Mouse (Mus musculus) T-helper 2 cell (primary cell): ENCODE results near the gene Msi2.

Experiments
- in situ Hi-C: fragments of 300-600 bp; cut with MboI, MseI; formaldehyde crosslinking; loops from one replicate; pipeline ENCODE4 v1.15.1; 2025; ENCODE audit warnings: high pct_unique_total_duplicates

Msi2 gene

DNA sequence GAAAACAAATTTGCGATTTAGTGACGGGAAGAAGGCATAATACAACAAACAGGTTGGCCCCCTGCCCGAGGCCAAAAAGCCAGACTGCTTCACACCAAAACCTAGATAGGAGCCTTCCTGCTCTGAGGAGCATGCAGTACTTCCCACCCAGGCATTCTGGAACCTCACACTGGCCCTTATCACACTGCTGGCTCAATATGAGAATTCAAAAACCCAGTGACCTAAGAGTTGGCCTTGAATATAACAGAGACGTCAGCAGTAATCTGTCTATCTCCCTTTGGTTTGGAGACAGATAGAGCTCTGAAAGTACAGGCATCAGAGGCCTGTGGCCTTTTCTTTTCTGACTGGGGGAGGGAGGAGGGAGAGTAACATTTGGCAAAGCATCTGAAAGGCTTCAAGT lies 194.4 kb downstream of the Msi2 start:
- in situ Hi-C loops: no loop called here

GRCm38 (mm10) chr11:88523511-88523910 lies 194.8 kb downstream of the Msi2 start:
- in situ Hi-C loops: no loop called here

- in situ Hi-C loops: no loop called here
These were observed 196.2 kb downstream of the Msi2 start for GRCm38 (mm10) chr11:88522114-88522513.

DNA sequence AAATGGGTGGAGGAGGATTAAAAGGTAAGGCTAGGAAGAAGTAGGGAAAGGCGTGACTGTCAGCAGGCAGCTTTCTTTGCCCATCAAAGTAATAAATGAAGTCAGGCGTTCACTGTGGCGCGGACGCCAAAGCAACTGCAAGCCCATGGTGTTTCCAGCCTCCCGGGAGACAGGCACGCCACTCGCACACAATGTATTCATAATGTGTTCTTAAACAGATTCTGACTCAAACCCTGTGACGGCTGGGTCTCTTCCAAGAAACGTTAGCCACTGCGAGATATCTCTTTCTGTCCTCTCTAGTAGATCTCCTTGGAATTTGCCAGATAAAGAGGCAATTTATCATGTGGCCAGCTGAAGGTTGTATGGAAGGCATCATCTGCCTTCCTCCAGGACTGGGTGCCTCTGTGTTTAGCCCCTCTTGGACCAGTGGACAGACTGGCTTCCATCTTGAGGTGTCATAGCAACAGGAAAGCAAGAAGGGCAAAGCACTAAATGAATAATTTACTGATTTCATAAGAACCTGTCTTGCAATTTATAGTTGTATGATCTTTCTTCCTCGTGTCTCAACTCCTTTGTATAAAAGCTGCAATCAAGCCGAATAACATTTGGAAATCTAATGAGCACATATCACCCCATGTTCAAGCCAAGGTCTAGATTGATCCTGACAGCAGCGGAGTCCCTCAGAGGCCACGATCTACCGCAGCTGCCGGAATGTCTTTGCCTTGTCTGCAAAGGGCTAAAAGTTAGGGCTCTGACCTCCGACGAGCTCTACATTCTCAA lies 197.2 kb downstream of the Msi2 start:
- in situ Hi-C loops: no loop called here

GRCm38 (mm10) chr11:88518361-88518760 lies 200.0 kb downstream of the Msi2 start:
- in situ Hi-C loops: no loop called here

DNA sequence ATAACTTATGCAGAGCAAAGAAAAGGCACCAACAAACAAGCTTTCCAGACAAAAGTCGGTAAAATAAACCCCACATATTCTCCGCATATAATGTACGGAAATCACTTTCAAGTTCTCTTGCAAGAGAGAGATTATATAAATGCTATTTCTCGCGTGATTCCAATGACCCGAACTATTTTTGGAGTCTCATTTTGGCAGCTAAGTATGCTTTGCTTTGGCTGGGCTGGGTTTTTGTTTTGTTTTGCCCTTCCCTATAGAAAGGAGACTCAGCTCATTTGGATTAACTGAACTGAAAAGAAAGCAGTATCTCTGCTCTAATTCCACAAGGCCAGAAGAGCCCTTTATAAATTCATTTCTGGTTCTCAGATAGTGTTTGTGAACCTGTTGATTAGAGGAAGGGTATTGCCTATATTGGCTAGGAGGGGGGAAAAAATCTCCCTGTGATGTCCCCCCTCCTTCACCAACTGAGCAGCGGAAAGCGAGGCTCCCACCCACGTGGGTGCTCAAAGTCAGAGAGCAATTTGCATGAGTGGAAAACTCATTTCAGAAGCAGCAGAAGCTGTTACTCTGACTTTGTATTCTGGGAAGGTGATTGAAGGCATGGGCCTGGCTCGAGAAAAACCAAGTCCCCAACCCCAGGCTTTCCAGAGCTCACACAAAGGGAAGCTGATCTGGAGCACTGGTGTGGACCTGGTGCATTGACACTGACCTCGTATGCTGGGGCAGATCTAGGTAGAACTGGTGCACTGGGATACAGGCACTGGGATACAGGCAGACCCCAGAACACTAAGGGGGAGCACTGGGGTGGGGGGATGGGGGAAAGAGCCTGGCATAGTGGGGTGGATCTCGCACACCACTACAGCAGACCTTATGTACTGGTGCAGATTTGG lies 201.5 kb downstream of the Msi2 start:
- in situ Hi-C loops: no loop called here

GRCm38 (mm10) chr11:88515736-88516583 lies 202.4 kb downstream of the Msi2 start:
- in situ Hi-C loops: no loop called here

GRCm38 (mm10) chr11:88515267-88515666 lies 203.0 kb downstream of the Msi2 start:
- in situ Hi-C loops: no loop called here

DNA sequence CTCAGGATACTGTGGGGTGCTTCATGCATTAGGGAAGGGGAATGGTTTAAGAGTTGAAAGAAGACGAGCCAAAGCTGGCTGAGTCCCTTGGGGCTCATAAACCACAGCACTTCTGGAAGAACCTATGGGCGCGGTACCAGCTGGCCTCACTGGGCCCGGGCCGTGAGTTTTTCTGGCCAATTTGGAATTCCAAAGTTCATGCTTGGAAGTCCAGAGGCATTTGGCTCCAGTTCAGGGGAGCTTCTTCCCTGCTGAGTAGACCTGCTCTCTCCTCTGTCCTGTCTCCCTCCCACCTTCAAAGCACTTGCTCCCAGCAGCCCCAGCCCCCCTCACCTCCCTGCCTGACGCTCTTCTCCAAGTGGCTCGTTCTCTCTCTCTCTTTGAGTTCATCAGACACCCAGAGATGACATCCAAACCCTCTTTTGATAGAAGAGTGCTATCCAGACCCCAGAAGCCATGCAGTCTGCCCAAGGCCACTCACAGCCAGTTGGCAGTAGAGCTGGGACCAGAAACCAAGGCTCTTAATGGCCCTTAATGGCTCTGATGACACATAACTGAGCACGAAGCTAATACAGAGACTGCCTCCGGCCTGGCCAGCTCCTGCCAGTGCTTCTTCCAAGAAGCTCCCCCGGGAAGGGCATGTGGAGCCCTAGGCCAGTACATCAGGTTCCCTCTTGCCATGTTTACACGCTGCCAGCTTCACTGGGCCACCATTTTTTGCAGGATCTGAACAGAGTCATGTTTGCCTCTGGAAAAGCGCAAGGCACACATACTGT lies 204.0 kb downstream of the Msi2 start:
- in situ Hi-C loops: loop anchor here (5.0 kb wide), 1 partner anchor 73 kb away; no protein-coding TSS in a partner anchor

DNA sequence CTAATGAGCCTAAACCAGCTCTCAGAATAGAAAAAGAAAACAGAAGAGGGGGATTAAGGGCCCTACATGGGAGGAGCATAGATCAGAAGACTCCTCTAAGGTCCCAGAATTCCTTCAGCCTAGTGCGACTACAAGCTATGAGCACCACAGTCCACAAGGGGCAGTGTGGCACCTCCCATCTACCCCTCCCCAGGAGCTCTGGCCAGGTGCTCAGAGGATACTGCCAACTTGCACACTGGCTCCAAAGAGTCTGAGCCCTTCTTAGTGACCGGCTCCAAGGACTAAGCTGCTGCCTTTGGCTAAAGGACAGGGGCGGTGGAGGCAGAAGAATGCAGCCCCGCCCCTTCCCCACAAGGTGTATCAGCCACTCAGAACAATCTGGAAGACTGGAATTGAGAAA lies 205.7 kb downstream of the Msi2 start:
- in situ Hi-C loops: loop anchor here (5.0 kb wide), 1 partner anchor 75 kb away; no protein-coding TSS in a partner anchor

DNA sequence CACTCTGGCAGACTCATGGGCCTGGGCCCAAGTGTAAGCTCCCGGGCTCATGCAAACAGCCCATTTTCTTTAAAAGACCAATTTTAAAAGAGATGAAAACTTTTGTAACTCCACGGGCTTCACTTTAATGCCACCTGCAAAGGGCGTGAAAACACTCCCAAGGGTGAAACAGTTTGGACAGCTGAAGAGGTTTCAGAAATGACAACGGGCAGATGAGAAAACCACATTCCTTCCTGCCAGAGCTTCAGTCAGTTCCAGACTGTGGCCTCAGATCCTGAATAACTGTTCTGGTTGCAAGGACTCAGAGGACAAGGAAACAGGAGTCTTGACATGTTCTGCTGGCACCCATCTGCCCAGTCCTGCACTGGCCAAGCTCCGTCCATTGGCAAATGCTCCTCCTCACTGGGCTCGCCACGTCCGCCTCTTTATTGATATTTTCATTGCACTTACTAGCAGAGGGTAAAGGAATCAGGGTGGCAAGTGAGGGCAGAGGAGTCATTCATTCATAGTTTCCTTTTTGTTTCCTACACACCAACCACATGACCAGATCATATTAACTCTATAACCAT lies 207.9 kb downstream of the Msi2 start:
- in situ Hi-C loops: loop anchor here (5.0 kb wide), 1 partner anchor 77 kb away; no protein-coding TSS in a partner anchor

GRCm38 (mm10) chr11:88509464-88509863 lies 208.8 kb downstream of the Msi2 start:
- in situ Hi-C loops: no loop called here

GRCm38 (mm10) chr11:88508133-88508532 lies 210.2 kb downstream of the Msi2 start:
- in situ Hi-C loops: no loop called here

- in situ Hi-C loops: no loop called here
These were observed 211.5 kb downstream of the Msi2 start for GRCm38 (mm10) chr11:88506544-88507419.

- in situ Hi-C loops: no loop called here
These were observed 212.2 kb downstream of the Msi2 start for GRCm38 (mm10) chr11:88506109-88506508.

DNA sequence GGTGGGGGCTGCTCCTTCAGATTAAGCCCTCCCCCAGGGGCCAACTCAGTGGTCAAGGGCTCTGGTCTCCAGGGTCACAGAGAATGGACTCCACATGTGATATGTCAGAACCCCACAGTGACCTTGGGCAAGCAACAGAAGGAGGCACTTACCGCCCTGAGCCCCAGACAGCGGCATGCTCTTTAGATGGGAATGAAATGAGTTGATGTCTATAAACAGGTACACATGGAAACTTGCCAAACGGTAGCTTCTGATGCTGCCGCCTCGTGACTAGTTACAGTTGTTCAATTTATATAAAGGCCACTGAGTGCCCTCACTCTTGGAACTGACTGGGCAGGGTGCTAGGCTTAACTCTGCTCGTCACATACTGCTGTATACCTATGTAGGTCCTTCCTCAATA lies 215.7 kb downstream of the Msi2 start:
- in situ Hi-C loops: no loop called here

DNA sequence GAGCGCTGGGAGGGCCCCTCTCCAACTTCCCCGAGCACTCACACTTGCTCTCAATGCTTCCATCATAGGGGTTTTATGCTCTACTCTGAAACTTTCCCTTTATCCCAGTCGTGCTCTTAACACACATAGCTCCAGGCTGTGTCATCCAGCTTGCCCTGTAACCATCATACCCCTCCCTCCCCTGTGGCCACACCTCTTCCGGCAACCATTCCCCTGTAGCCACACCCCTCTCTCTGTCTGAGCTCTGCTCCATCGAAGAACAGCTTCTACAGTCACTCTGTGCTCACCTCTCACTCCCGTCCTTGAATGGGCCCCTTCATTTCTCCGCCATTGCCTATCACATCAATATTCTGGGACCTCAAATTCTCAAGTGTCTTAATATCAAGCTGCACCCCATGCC lies 219.8 kb downstream of the Msi2 start:
- in situ Hi-C loops: no loop called here

DNA sequence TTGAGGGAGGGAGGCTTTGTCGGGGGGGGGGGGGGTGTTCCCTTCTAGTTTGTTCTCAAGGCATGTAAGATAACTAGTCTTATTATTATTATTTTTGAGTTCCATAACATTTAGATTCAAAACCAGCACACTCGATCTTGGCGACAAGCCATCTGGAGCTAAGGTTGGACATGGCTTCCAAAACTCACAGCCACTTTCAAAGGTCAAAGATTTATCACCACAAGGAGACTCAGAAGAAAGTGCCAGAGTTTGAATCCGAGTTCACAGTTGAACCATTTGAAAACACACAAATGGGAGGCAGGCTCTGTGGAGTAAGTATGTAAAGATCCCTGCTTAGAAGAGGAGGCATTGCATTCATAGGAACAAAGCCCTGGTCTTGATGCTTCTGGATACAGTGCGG lies 221.9 kb downstream of the Msi2 start:
- in situ Hi-C loops: no loop called here

DNA sequence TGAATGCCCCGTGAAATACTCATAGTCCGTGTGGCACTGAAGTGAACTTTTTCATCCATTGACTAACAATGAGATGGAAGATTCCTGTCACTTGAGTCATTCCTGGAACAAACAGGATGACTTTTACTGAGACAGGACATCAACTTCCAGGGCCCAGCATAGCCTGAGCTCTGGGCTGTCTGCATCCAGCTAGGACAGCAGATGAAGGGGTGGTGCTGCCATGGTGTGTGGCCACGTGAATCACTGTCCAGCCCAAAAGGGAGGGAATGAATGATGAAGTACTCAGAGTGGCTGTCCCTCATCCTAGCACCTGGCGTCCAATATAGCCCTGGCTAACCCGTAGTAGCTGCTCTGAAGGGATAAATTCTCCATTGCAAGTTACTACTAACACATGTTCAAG lies 222.6 kb downstream of the Msi2 start:
- in situ Hi-C loops: no loop called here

DNA sequence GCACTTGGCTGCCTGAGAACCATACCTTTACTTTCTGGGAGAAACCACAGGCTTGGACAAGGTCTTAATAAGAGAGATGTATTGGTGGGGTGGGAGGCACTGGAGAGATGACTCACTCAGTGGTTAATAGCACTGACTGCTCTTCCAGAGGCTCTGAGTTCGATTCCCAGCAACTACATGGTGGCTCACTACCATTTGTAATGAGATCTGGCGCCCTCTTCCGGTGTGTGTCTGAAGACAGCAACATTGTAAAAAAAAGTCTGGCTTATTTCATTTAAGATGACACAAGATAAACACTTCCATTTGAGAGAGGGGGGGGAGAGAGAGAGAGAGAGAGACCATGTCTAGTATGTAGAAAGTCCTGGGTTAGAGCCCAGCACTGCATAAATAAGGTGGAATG lies 223.3 kb downstream of the Msi2 start:
- in situ Hi-C loops: no loop called here
